Mouse (Mus musculus) liver, adult 10 weeks (tissue): Measurements from ENCODE around the gene Zdhhc23. TPM values are rescaled to one million over a fixed set of nuclear protein-coding genes. Genes with fewer than 3 reads are reported as not detected.

Source experiments
- polyA plus RNA-seq: library from polyadenylated mRNA; stranded (reverse); fragments of 350-450 nt; fragmentation: Illumina TruSeq; extraction: RNeasy Lipid Tissue Mini Kit (QIAGEN cat#74804); gene quantifications from one replicate; pipeline ENCODE4 v1.2.3, GENCODE M21; 2014; ENCODE audit warnings: low read depth, low replicate concordance

Zdhhc23 gene
- 0.24 TPM for polyA plus RNA-seq

DNA sequence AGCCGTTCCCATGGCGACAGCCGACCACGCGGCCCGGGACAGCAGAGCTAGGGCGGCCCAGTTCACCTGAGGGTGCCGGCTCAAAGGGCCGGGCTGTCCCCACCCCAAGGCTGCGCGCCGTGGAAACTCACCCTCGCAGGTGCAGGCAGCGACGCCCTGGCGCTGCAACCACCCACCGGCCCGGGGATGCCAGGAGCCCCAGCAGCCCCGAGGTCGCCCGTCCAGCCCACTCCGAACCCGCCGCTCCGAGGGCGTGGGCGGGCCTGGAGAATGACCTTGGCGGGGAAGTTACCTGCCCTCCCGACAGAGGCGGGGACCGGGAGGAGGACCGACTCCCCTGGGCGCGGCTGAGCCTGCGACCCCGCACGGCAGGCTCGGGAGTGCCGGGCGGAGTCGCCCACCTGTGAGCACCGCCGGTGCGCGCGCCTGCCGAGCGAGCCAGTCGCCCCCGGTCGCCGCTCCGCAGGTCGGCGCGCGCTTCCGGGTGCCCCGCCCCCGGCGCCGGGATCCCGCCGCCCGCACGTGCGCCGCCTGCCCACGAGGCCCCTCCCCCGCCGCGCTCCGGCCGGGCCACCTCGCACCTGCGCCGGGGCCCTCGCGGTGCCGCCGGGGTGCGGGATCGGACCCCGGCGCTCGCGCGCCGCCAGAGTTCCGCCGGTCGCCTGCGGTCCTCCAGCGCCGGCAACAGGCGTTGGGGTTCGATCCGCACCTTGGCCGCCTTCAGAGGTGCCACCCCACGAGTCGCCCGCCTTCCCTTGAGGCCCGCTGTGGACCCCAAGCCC, at the start of gene Zdhhc23:
TSS of gene Zdhhc23 (minus strand) at position 464 of the 782 bp plus-strand sequence.

DNA sequence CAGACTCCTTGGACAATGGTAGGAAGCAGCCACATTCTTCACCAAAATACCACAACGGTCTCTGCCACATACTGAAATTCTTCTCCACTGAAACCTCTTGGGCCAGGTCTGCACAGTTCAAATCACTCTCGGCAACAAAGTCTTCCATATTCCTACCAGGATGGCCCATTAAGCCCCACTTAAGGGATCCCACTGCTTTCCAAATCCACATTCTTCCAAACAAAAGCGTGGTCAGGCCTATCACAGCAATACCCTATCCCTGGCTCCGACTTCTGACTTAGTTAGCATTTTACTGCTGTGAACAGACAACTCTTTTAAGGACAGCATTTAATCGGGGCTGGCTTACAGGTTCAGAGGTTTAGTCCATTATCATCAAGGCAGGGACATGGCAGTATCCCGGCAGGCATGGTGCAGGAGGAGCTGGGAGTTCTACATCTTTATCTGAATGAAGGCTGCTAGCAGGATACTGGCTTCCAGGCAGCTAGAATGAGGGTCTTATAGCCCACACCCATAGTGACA, 53.2 kb downstream of the Zdhhc23 start, which contains the start of gene Qtrt2:
TSS of gene Qtrt2 (minus strand) at position 469 of the 519 bp plus-strand sequence.

Other genes with a start within 250 kb of the Zdhhc23 start
- not detected for gene Drd3, start 225.8 kb downstream of the Zdhhc23 start, polyA plus RNA-seq
- gene Ccdc191, start 90.0 kb downstream of the Zdhhc23 start, polyA plus RNA-seq, result 3.3 TPM
- 4.8 TPM for gene Qtrt2, start 53.0 kb downstream of the Zdhhc23 start, polyA plus RNA-seq
- gene Gramd1c, start 83.6 kb upstream of the Zdhhc23 start, polyA plus RNA-seq, result 77.9 TPM
- gene Atp6v1a, start 159.9 kb upstream of the Zdhhc23 start, polyA plus RNA-seq, result 46.9 TPM
- 123 TPM for gene Naa50, start 160.0 kb upstream of the Zdhhc23 start, polyA plus RNA-seq
- 13.5 TPM for gene Usf3, start 193.5 kb upstream of the Zdhhc23 start, polyA plus RNA-seq